In the genomic region with DNA sequence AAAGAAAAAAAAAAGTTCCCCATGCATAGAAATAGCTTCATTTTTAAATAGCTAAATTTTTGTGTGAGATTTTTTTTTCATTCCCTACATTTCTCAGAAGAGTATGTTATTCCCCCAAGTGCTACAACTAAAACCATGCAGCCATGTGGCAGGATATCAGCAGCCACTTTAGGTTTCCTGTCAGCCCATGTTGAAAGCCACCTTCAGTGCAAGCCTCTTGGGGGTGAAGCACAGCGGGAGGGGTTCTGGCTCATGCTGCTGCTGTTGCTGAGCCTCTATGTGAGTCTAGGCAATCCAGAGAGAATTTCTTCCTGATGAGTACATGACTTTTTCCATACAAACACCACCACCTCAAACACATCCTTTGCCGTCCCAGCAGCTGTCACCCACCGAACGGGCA, we compare ENCODE assay signal across 17 mouse cellular contexts.
DNase-seq lines count a peak whose midpoint lies in the region; ATAC-seq and TF ChIP-seq lines count a peak whose summit lies in the region.
"Had no signal": no experiment of that assay in that cellular context is flagged by ENCODE, and none has a peak within 500 bp of the region (broad histone marks: within the 10 kb centered on the region; RNA-seq: fewer than 3 reads in every experiment).

No protein-coding gene starts in this region.

- no peak overlapping the region for H3K4me3 ChIP-seq in heart, embryonic 13.5 days
- H3K4me3 ChIP-seq in thymus, adult 2 months (ENCODE audit: control insufficient read depth, insufficient read depth, low read length): no peak overlapping the region
- H3K4me3 ChIP-seq in kidney, embryonic 14.5 days (ENCODE audit: low read length): no peak overlapping the region
- H3K4me3 ChIP-seq: erythroblast, embryonic 14.5 days; left cerebral cortex, adult 2 months; limb, embryonic 13.5 days had no signal

- H3K9ac ChIP-seq in heart, embryonic 13.5 days: peak overlapping the region; percentile 47; the same call in 1 of the 2 replicates
- no peak overlapping the region for H3K9ac ChIP-seq in kidney, embryonic 14.5 days (ENCODE audit: low read depth, low read length)
- H3K9ac ChIP-seq: limb, embryonic 13.5 days had no signal

- no peak for TF ChIP-seq POLR2A in thymus, adult 2 months (IDR thresholded peaks at IDR 0.05; ENCODE audit: control insufficient read depth, extremely low read depth, insufficient read depth, low read length, poor library complexity)

- H3K4me1 ChIP-seq in heart, embryonic 13.5 days: peaks cover 55% of the 10 kb centered on the region
- peaks cover 5% of the 10 kb centered on the region; the same call in 1 of the 2 replicates for H3K4me1 ChIP-seq in thymus, adult 2 months (replicated peaks; ENCODE audit: control insufficient read depth, insufficient read depth, low read length)
- H3K4me1 ChIP-seq in kidney, embryonic 14.5 days (ENCODE audit: control insufficient read depth, insufficient read depth, low read length): peaks cover 15% of the 10 kb centered on the region; the same call in 1 of the 2 replicates

- DNase-seq in heart, adult 11 months: no peak
- DNase-seq in thymus, adult 2 months: peak; percentile 8
- DNase-seq in thymus, postnatal 36 days: no peak
- peak; percentile 53 for DNase-seq in brain, adult 2 months (ENCODE audit: low read depth, low spot score)
- DNase-seq in cerebellum, postnatal 36 days: no peak
- DNase-seq: cerebellum, postnatal 10 days; gastrocnemius, postnatal 14 days; kidney, adult 8-10 months; kidney, postnatal 4 days had no signal

- no peaks in the 10 kb centered on the region for H3K9me3 ChIP-seq in heart, embryonic 13.5 days
- H3K9me3 ChIP-seq in kidney, embryonic 14.5 days (ENCODE audit: control insufficient read depth, low read length): no peaks in the 10 kb centered on the region
- H3K9me3 ChIP-seq: limb, embryonic 13.5 days had no signal

- H3K27ac ChIP-seq in heart, embryonic 13.5 days (replicated peaks): peak overlapping the region; percentile 62
- no peak overlapping the region for H3K27ac ChIP-seq in thymus, adult 2 months (ENCODE audit: control insufficient read depth, insufficient read depth, low read length)
- no peak overlapping the region for H3K27ac ChIP-seq in kidney, embryonic 14.5 days (ENCODE audit: low read depth, low read length)
- H3K27ac ChIP-seq: hindbrain, postnatal 0 days; limb, embryonic 13.5 days had no signal

- H3K4me2 ChIP-seq in heart, embryonic 13.5 days: peak overlapping the region; percentile 22
- H3K4me2 ChIP-seq in kidney, embryonic 14.5 days (replicated peaks; ENCODE audit: low read depth, low read length): no peak overlapping the region
- H3K4me2 ChIP-seq: limb, embryonic 13.5 days; midbrain, embryonic 11.5 days had no signal

- no peaks in the 10 kb centered on the region for H3K27me3 ChIP-seq in heart, embryonic 13.5 days (replicated peaks)
- H3K27me3 ChIP-seq in thymus, adult 2 months (ENCODE audit: control insufficient read depth, insufficient read depth, low read length): no peaks in the 10 kb centered on the region
- H3K27me3 ChIP-seq in kidney, embryonic 14.5 days (ENCODE audit: control insufficient read depth, insufficient read depth, low read length): no peaks in the 10 kb centered on the region
- H3K27me3 ChIP-seq: limb, embryonic 13.5 days had no signal

- no peak for ATAC-seq in heart, embryonic 13.5 days (ENCODE audit: extremely low read depth, insufficient number of reproducible peaks, low FRiP score, low TSS enrichment)
- 0 out of 2 replicates have a peak, but pooled peaks have one; percentile 15 for ATAC-seq in megakaryocyte, adult 5-6 weeks (ENCODE audit: poor library complexity, severe bottlenecking)
- ATAC-seq in kidney, embryonic 14.5 days (ENCODE audit: low FRiP score, low TSS enrichment): no peak
- ATAC-seq: hindbrain, postnatal 0 days had no signal

- 35% methylated on average over 4 of the region's 4 CpGs for WGBS in heart, embryonic 13.5 days
- 24% methylated on average over 4 of the region's 4 CpGs for WGBS in thymus, adult 2 months
- WGBS in kidney, embryonic 14.5 days: 86% methylated on average over 4 of the region's 4 CpGs

- no peaks in the 10 kb centered on the region for H3K36me3 ChIP-seq in heart, embryonic 13.5 days
- no peaks in the 10 kb centered on the region for H3K36me3 ChIP-seq in thymus, adult 2 months (ENCODE audit: control insufficient read depth, insufficient read depth, low read length)
- no peaks in the 10 kb centered on the region for H3K36me3 ChIP-seq in kidney, embryonic 14.5 days (ENCODE audit: control insufficient read depth, insufficient read depth, low read length)
- H3K36me3 ChIP-seq: limb, embryonic 13.5 days had no signal

- TF ChIP-seq CTCF in thymus, adult 2 months (IDR thresholded peaks at IDR 0.05; ENCODE audit: borderline replicate concordance, control insufficient read depth, extremely low read depth, insufficient read depth, low read length, poor library complexity): no peak

Comparison
In these comparisons a context has a peak if more than half of its experiments do, and no peak if none do; other contexts are left out.
1. DNase-seq: peak in thymus, adult 2 months (single experiment) and brain, adult 2 months (single experiment); none in heart, adult 11 months (single experiment), thymus, postnatal 36 days (0 of 2) and cerebellum, postnatal 36 days (0 of 2).